12 mouse cellular contexts compared by ENCODE assay signal in the genomic region with DNA sequence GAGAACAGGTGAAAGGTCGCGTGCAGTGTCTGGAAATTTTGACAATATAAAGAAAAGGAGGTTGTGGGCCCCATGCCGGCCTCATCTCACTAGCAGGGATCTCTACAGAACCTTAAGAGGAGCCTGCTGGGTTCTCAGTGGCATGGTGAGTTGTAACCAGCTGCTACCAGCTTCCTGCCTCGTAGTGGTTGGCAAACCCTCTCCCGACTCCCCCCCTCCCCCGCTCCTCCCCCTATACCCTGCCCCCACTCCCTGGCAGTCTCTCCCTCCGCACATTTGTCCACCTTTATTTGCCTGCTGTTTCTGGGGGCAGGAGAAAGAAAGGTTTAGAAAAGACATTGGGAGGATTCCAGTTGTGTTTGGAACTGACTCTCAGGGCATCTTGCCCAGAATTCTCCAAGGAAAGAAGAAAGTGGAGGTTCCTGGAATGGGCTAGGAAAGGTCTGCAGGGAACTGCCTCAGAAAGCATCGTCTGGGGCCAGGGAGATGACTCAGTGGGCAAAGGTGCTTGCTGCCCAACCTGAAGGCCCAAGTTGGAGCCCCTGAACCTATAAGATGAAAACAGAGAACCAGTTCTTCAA. TPM values are rescaled to one million over a fixed set of nuclear protein-coding genes. Genes with fewer than 3 reads are reported as not detected.
DNase-seq lines count a peak whose midpoint lies in the region; ATAC-seq and TF ChIP-seq lines count a peak whose summit lies in the region.
"Had no signal": no experiment of that assay in that cellular context is flagged by ENCODE, and none has a peak within 500 bp of the region (broad histone marks: within the 10 kb centered on the region; RNA-seq: fewer than 3 reads in every experiment).

No protein-coding gene starts in this region.

- H3K4me1 ChIP-seq in lung, embryonic 14.5 days (ENCODE audit: insufficient read depth), result peaks cover 23% of the 10 kb centered on the region
- H3K4me1 ChIP-seq in hindbrain, embryonic 15.5 days (replicated peaks), result peaks cover 56% of the 10 kb centered on the region
- H3K4me1 ChIP-seq in olfactory bulb, adult 2 months (ENCODE audit: control insufficient read depth, insufficient read depth, low read length), result peaks cover 29% of the 10 kb centered on the region
- H3K4me1 ChIP-seq in thymus, adult 2 months (replicated peaks; ENCODE audit: control insufficient read depth, insufficient read depth, low read length), result peaks cover 6% of the 10 kb centered on the region; the same call in 1 of the 2 replicates

- no peak overlapping the region for H3K4me3 ChIP-seq in lung, embryonic 14.5 days (ENCODE audit: low read depth, low read length)
- H3K4me3 ChIP-seq in hindbrain, embryonic 15.5 days, result no peak overlapping the region
- no peak overlapping the region for H3K4me3 ChIP-seq in olfactory bulb, adult 2 months (ENCODE audit: insufficient read depth, low read depth, low read length)
- H3K4me3 ChIP-seq in thymus, adult 2 months (ENCODE audit: control insufficient read depth, insufficient read depth, low read length), result no peak overlapping the region

- H3K36me3 ChIP-seq in lung, embryonic 14.5 days (ENCODE audit: insufficient read depth), result no peaks in the 10 kb centered on the region
- H3K36me3 ChIP-seq in hindbrain, embryonic 15.5 days, result no peaks in the 10 kb centered on the region
- H3K36me3 ChIP-seq in thymus, adult 2 months (ENCODE audit: control insufficient read depth, insufficient read depth, low read length), result no peaks in the 10 kb centered on the region

- no peaks in the 10 kb centered on the region for H3K9me3 ChIP-seq in lung, embryonic 14.5 days (ENCODE audit: low read depth, low read length)
- no peaks in the 10 kb centered on the region for H3K9me3 ChIP-seq in hindbrain, embryonic 15.5 days

- no peak for TF ChIP-seq POLR2A in olfactory bulb, adult 2 months (IDR thresholded peaks at IDR 0.05; ENCODE audit: insufficient read depth, low read depth, low read length)
- no peak for TF ChIP-seq POLR2A in thymus, adult 2 months (IDR thresholded peaks at IDR 0.05; ENCODE audit: control insufficient read depth, extremely low read depth, insufficient read depth, low read length, poor library complexity)

- DNase-seq in cerebellum, postnatal 10 days, result peak; percentile 71 to 79
- no peak for DNase-seq in cerebellum, adult 11-12 months
- no peak for DNase-seq in lung, embryonic 14.5 days
- DNase-seq in lung, postnatal 4 days, result no peak
- no peak for DNase-seq in thymus, adult 2 months
- DNase-seq: cerebellum, postnatal 36 days; liver, postnatal 0 days; thymus, postnatal 14 days had no signal

- H3K27ac ChIP-seq in lung, embryonic 14.5 days (ENCODE audit: low read depth), result peak overlapping the region; percentile 92
- peak overlapping the region; percentile 61 for H3K27ac ChIP-seq in hindbrain, embryonic 15.5 days (replicated peaks)
- peak overlapping the region; percentile 19; the same call in 1 of the 2 replicates for H3K27ac ChIP-seq in olfactory bulb, adult 2 months (ENCODE audit: insufficient read depth, low read depth, low read length)
- H3K27ac ChIP-seq in thymus, adult 2 months (ENCODE audit: control insufficient read depth, insufficient read depth, low read length), result no peak overlapping the region

- H3K9ac ChIP-seq in lung, embryonic 14.5 days, result 0 out of 2 replicates have a peak overlapping the region, but pooled peaks have one; percentile 9
- no peak overlapping the region for H3K9ac ChIP-seq in hindbrain, embryonic 15.5 days
- H3K9ac ChIP-seq: liver, postnatal 0 days had no signal

- peak; percentile 44; the same call in 1 of the 2 replicates for ATAC-seq in lung, embryonic 14.5 days (ENCODE audit: insufficient read depth)
- ATAC-seq in hindbrain, embryonic 15.5 days (ENCODE audit: low FRiP score, low read depth), result peak; percentile 44; the same call in 1 of the 2 replicates
- no peak for ATAC-seq in erythroid progenitor cell, adult 5-6 weeks (replicated peaks; ENCODE audit: low FRiP score, poor library complexity, severe bottlenecking)
- ATAC-seq: liver, postnatal 0 days; Patski had no signal

- peaks cover 9% of the 10 kb centered on the region; the same call in 1 of the 2 replicates for H3K27me3 ChIP-seq in lung, embryonic 14.5 days (ENCODE audit: insufficient read depth, low read length)
- H3K27me3 ChIP-seq in hindbrain, embryonic 15.5 days, result 0 out of 2 replicates have a peak, but pooled peaks cover 3% of the 10 kb centered on the region
- no peaks in the 10 kb centered on the region; the same call in 1 of the 2 replicates for H3K27me3 ChIP-seq in thymus, adult 2 months (ENCODE audit: control insufficient read depth, insufficient read depth, low read length)

- TF ChIP-seq CTCF in lung, embryonic 14.5 days (IDR thresholded peaks at IDR 0.05; ENCODE audit: low read depth), result no peak
- no peak for TF ChIP-seq CTCF in olfactory bulb, adult 2 months (IDR thresholded peaks at IDR 0.05; ENCODE audit: insufficient read depth, low read depth, low read length)
- no peak for TF ChIP-seq CTCF in thymus, adult 2 months (IDR thresholded peaks at IDR 0.05; ENCODE audit: borderline replicate concordance, control insufficient read depth, extremely low read depth, insufficient read depth, low read length, poor library complexity)

- peak overlapping the region; percentile 44 for H3K4me2 ChIP-seq in lung, embryonic 14.5 days
- H3K4me2 ChIP-seq in hindbrain, embryonic 15.5 days, result no peak overlapping the region

- 33% methylated on average over 8 of the region's 8 CpGs for whole genome bisulfite sequencing in lung, embryonic 14.5 days
- 27% methylated on average over 8 of the region's 8 CpGs for WGBS in hindbrain, embryonic 15.5 days
- 32% methylated on average over 8 of the region's 8 CpGs for WGBS in olfactory bulb, adult 2 months
- WGBS in thymus, adult 2 months, result 54% methylated on average over 8 of the region's 8 CpGs

RNA-seq across cellular contexts. Expression of a gene that starts 8.0 kb away (rescaled TPM):
- polyA plus RNA-seq in lung, embryonic 14.5 days (2014; fragmentation: Nextera tagmentation; extraction: Ambion mirVana), result 0.88 and 1.6 TPM in 2 replicates
- 5.1 and 5.6 TPM in 2 replicates for polyA plus RNA-seq in hindbrain, embryonic 15.5 days (2015; fragmentation: Nextera tagmentation; extraction: Ambion mirVana)
- not detected in 2 replicates for polyA plus RNA-seq in olfactory bulb, adult 2 months (2012; ENCODE audit: insufficient read depth, insufficient read length, low replicate concordance, missing spikeins)
- total RNA-seq in erythroid progenitor cell, adult 5-6 weeks (2015; ENCODE audit: low replicate concordance), result not detected in 2 replicates
- not detected in 2 replicates for total RNA-seq in erythroid progenitor cell, adult 5-6 weeks (2017; ENCODE audit: low replicate concordance)
- polyA plus RNA-seq in thymus, adult 2 months (2012; rRNA removed), result 5.1 and 6.5 TPM in 2 replicates

RNA-seq across cellular contexts. Expression of a gene that starts 28.7 kb away (rescaled TPM):
- 0.05 and 0.22 TPM in 2 replicates for polyA plus RNA-seq in lung, embryonic 14.5 days (2014; fragmentation: Nextera tagmentation; extraction: Ambion mirVana)
- 123 and 151 TPM in 2 replicates for polyA plus RNA-seq in hindbrain, embryonic 15.5 days (2015; fragmentation: Nextera tagmentation; extraction: Ambion mirVana)
- 109 TPM in 1 of 2 replicates, not detected in the other for polyA plus RNA-seq in olfactory bulb, adult 2 months (2012; ENCODE audit: insufficient read depth, insufficient read length, low replicate concordance, missing spikeins)
- total RNA-seq in erythroid progenitor cell, adult 5-6 weeks (2015; ENCODE audit: low replicate concordance), result not detected in 2 replicates
- total RNA-seq in erythroid progenitor cell, adult 5-6 weeks (2017; ENCODE audit: low replicate concordance), result not detected in 2 replicates
- polyA plus RNA-seq in thymus, adult 2 months (2012; rRNA removed), result 1.1 TPM in 2 replicates
- polyA plus RNA-seq: liver, postnatal 0 days; Patski had no signal

Comparison
In these comparisons a context has a peak if more than half of its experiments do, and no peak if none do; other contexts are left out.
1. DNase-seq: peak in cerebellum, postnatal 10 days (2 of 2); none in cerebellum, adult 11-12 months (single experiment), lung, embryonic 14.5 days (single experiment), lung, postnatal 4 days (0 of 2) and thymus, adult 2 months (single experiment).
2. RNA of a gene that starts 28.7 kb away (polyA plus RNA-seq): 123 to 151 TPM in hindbrain, embryonic 15.5 days and 109 TPM in olfactory bulb, adult 2 months; 1.1 TPM in thymus, adult 2 months and 0.05 to 0.22 TPM in lung, embryonic 14.5 days; every median in the first group is over 10 times any median in the second.